Mouse (Mus musculus) Muller cell, postnatal 12 days (primary cell): ENCODE measurements at regions not wholly inside any gene's neighbourhood (a gene's known extent, or its start where the extent isn't known, plus 50 kb on each side); places are given as distances from the start of the nearest gene placed in this dataset.

Source experiments
- DNase-seq: peaks from one replicate; pipeline ENCODE4 v3.0.0-alpha.2; 2015; ENCODE audit errors: inconsistent ontology term

DNA sequence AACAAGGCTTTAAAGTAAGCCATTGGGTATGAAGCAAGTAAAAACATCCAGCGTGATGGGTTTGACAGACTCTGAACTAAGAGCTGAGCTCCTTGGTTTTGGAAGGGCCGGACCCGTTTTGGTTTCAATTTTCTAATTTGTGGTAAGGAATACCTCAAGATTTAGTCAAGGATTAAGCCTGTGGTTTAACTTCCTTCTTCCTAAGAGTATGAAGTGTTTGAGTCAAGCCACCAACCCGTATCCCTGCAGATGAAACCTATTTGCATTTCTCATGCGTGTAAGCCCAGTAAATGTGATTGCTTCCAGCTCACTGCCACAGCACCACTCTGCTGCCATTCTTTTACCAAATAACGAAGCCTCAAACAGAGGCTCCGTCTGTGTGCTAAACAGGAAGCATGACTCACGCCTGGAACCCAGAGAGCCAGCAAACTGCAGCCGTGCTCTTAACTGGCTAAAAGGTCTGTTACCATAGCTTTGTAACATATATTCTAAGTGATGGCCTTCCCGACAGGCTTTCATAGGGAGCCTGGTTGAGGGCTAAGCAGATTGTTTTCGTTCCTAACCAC lies 149.7 kb downstream of the Etv1 start:
- DNase-seq = peak; percentile 84

GRCm38 (mm10) chr12:38929644-38930043 lies 150.5 kb downstream of the Etv1 start:
- DNase-seq = no peak

GRCm38 (mm10) chr12:38931769-38932168 lies 152.6 kb downstream of the Etv1 start:
- DNase-seq = peak; percentile 2

GRCm38 (mm10) chr12:38959605-38960004 lies 180.4 kb downstream of the Etv1 start:
- DNase-seq = no peak

- DNase-seq = no peak
Measured at GRCm38 (mm10) chr12:38962302-38962701, 183.1 kb downstream of the Etv1 start.

- DNase-seq = no peak
Measured at GRCm38 (mm10) chr12:38970347-38970746, 191.2 kb downstream of the Etv1 start.

GRCm38 (mm10) chr12:38972205-38972604 lies 193.0 kb downstream of the Etv1 start:
- DNase-seq = no peak

- DNase-seq = no peak
Measured at GRCm38 (mm10) chr12:38975508-38975907, 196.3 kb downstream of the Etv1 start.

GRCm38 (mm10) chr12:38982423-38982822 lies 203.2 kb downstream of the Etv1 start:
- no peak for DNase-seq

DNA sequence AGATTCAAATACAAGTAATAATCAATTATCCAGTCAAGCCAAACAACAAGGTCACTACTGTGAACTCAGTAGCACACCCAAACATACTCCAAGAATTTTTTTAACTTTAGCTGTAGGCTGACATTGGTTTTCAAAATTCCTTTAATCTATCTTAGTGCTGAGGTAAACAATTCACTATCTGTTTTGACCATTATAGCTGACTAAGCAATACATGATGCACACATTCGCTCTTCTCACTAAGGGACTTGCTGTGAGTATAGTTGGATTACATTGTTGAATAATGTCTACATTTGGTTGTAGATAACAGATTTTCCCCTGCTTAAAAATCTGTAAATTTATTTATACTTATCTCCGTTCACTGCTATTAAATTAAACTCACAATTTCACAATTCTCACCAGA lies 206.7 kb downstream of the Etv1 start:
- no peak for DNase-seq

DNA sequence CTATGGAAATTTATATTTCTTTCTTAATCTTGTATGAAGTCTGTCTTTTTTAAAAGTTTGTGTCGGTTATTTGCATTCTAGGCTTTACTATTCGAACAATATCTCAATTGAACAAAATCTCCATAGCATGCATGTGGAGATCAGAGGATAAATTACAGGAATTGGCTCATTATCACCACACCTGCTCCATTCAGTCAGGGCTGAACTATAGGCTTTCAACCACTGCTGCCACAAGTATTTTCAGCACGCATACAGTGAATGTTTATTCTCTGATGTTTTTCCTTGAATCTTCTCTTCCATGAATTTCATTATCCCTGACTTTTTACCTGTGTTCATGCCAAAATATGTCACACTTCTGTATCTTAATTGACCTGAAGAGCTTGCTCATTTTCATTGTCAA lies 207.2 kb downstream of the Etv1 start:
- no peak for DNase-seq

- no peak for DNase-seq
Measured at GRCm38 (mm10) chr12:38987277-38987676, 208.1 kb downstream of the Etv1 start.

DNA sequence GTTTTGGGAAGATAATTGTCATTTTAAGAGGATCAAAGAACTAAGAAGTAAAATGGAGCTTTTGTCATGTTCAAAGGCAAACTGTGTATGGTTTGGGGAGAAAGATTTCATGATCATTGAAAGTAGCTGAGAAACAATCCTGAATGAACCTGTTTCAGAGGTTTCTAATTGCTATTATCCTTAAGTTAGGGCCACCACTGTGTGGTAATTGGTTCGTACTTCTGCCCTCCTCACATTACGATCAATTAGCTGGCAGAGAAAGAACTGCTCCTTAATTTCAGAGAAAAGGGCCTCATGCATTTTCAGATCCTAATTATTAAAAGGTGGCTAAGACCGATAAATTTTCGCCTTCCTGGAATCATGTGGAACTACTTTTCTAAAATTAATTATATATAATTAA lies 208.6 kb downstream of the Etv1 start:
- no peak for DNase-seq

DNA sequence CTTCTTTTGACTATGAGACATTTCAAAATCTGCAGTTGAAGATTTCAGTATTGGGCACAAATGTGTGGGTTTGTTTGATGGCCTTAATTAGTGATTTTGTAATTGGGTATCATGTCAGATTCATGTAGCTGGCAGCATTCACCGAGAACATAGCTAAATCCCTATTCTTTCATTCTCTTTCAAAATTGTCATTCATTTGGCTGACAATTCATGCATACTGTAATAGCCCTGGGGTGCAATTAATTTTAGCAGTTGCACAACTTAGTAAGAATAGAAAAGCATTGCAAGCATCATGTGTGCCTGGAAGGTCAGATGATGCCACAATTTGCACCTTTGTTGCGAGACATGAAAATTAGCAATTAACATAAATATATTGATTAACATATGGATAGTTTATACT lies 248.0 kb downstream of the Etv1 start:
- DNase-seq = peak; percentile 92

GRCm38 (mm10) chr12:39027948-39028347 lies 248.8 kb downstream of the Etv1 start:
- no peak for DNase-seq

DNA sequence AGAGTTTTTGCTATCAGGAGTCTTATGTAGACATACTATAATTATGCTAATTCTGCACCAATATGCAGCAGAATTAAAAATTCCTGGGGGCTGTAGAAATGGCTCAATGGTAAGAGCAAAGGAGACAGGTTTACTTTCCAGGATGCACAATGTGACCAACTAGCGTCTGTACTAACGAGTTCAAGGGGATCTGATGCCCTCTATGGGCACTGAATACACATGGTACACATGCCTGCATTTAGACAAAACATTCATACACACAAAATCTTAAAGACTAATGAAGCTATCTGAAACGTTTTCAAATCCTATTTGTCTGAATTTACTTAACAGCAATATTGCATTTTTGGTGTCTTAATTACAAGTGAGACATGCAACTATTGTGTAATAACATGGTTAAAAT lies 254.8 kb downstream of the Etv1 start:
- no peak for DNase-seq

DNA sequence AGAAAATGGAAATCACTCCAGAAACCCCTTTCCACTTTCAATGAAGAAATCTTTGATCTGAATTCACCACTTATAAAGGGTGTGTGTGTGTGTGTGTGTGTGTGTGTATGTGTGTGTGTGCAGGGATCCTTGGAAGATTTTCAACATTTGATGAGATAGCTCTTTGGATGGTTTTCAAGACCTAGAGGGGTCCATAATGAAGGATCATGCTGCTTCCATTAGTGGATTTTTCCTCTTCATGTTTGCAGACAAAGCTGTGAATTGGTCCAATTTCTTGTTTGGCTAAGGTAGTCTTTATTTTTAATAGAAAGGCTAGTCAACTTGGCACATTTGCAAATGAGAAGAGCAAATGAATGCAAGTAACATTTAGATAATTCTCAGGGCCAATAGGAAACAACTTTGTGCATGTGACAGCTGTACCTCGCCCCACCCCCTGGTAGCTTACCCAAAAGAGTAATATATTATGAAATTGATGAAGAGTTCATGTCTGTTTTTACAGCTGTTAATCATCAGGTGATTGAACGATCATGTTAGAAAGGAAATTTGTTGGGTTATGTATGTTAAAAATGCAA lies 257.4 kb downstream of the Etv1 start:
- no peak for DNase-seq

DNA sequence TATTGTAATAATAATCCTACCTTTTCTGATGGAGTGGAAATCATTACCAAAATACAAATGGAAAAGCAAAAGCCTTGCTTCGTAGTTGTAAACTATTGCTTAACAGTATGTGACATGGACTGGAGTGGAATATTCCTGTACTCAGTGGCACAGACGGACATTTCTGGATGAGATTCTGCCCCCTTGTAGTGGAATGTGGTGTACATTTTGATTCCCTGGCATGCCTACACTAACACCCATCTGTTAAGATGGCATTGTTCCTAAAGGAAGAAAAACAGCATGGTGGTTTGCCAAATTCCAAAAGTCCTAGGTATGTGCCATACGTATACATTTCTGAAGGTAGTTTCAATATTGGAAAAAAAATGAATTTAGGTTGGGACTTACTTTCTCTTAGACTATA lies 258.9 kb downstream of the Etv1 start:
- no peak for DNase-seq

GRCm38 (mm10) chr12:39038656-39039055 lies 259.5 kb downstream of the Etv1 start:
- no peak for DNase-seq

- DNase-seq = no peak
Measured at GRCm38 (mm10) chr12:39047126-39047525, 267.9 kb downstream of the Etv1 start.

DNA sequence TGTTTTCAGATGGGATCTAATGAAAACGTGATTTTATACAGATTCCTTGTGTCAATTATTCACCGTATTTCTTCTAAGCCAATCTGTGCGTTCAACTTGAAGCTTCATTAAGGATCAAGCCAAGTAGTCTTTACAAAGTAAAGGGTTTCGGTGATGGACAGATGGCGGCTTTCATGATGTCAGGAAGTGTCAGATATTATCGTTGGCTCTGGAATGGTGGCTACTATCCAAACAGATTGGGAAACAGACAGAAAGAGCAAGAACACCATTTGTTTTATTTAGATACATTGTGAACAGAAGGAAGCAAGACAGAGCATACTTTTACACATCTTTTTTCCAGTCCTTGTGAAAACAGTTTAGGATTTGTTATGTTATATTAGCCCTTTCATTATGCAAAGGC lies 269.3 kb downstream of the Etv1 start:
- no peak for DNase-seq

- DNase-seq = no peak
Measured at GRCm38 (mm10) chr12:39048958-39049357, 269.8 kb downstream of the Etv1 start.

GRCm38 (mm10) chr12:39070331-39071045 lies 291.3 kb downstream of the Etv1 start:
- no peak for DNase-seq
